Mouse (Mus musculus) frontal cortex, postnatal 14 days (tissue): ENCODE data around the gene Heg1.

ENCODE experiments used
- DNase-seq, 2 experiments: peaks; one replicate each; pipeline ENCODE4 v3.0.0; 2022; ENCODE audit warnings: low spot score in 2 of 2

The Heg1 gene

DNA sequence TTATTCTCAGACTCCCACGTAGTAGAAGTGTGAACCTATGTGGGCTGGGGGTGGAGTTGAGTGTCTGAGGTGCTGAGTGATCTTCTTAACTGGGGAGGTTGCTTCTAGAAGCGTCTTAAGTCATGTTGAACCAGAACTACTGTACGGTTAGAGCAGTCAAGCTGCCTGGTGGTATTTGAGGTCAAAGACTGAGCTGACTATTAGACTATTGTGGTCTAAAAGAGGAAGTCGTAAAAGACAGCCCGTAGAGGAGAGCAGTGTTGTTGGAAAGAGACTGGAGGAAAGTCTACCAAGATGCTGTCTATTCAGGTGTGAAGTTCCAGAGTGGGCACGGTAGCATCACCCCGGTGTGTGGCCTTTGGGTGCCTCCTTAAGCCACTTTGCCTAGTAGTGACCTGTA lies 85.7 kb downstream of the Heg1 start:
- DNase-seq = no peak

DNA sequence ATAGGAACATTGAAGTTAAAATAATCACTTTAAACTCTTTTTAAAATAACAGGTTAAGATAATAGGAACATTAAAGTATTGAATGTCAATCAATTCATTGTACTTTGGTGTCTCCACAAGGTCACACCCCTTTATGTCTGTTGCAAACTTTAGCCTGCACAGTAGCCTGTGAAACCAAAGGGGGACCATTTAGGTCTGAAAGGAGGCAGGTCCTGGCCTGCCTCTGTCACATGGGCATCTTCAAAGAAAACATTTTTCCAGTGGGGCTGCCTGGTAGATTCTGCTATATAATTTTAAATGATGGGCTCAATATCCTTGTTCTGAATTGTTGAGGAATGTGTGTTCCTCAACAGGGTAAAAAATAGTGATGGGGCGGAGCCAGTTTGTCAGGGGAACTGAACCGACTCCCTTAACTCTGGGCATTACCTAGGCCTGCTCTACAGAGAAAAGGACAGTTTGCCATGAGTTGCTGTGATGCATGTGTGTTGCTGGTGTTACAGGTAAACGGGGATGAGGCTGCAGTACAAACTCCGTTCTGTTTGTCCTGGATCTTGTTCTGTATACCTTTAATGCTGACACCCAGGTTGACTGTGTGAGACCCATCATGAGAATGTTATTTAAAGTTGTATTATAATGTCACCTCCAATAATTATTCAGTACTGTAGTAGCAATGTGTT lies 86.7 kb downstream of the Heg1 start:
- DNase-seq = no peak

DNA sequence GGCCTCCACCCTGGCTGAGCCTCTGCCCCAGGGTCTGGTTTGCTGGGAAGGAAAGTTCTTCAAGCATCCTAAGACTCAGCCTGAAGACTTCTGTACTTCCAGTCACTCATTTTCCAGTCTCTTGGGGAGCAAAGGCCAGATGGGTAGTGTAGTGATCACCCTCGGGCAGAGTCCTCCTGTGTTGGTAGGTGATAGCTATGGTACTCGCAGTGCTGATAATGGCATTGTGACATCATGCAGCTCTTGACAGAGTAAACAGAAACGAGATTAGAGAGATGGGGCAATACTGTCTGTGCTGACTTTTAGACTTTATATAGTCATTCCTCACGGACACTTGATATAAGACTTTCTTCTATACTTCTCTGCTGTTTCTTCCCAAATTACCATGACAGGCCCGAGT lies 88.6 kb downstream of the Heg1 start:
- DNase-seq = no peak

DNA sequence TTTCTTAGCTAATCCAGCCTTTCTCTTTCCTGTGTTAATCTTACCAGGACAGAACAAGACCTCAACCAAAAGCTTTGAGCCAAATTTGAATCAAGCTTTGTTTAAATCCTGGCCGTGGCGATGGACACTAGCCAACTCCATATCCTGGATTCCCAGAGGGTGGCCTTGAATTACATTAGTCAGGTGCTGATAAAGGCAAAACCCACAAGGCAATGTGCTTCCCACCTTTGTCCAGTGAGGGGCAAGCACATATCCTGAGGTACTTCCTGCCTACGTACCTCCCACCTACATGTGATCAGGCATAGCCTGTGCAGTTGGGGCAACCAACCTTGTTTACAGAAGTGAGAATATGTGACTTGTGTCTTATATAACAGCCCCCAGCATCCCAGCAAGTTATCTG lies 90.8 kb downstream of the Heg1 start:
- DNase-seq = no peak

DNA sequence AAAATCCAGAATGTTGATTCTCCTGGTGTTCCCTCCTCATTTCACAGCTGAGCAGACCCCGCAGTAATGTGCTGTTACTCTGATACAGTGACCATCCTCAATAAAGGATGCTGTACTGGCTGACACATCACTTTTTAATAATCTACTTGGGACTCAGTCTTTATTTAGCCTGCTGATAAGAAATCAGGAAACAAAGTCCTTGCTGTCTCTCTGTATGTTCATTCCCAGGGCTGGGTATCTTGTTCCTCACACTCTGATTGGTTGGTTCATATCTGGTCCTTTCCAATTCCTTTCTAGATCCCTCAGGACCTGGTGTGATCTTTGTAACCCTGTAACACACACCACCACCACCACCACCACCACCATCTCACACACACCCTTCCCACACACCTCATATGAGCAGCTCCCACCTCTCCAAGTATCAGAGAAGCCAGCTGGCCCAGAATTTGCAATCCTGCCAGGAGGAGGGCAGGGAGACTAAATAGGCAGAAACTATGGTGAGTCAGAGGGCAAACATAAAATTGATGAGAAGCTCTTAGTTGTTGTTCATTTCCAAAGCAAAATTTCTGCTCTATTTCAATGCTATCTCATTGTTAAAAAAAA lies 91.7 kb downstream of the Heg1 start:
- no peak for DNase-seq

DNA sequence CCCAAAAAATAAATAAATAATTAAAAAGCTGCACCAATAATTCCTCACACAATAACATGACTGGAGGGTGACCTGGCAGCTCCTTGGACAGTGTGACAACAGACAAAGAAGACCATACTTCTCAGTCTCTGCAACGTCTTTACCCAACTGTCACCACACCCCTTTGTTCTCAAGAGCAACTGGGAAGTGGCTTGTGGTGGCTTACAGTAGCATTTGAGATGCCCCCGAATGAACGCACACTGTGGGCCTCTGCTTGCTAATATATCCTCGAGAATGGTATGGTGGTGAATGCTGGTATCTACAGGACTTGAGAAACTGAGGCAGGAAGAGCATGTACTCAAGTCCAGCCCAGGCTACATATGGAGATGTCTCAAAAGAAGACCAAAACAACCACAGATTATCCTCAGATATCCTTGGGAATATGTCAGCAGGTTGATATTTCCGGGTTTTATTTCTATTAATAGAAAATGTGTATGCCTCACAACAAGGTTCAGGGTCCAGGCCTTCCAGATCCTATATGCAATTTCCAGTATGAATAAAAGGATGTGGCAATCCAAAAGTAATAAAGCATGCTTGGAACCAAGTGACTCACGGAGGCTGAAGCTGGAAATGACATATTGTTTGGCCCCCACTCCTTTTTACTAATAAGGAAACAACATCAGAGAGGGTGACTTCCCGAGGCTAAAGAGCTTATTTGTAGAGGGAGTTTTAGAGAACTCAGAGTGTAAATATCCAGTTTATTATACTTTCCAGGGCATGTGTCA lies 92.8 kb downstream of the Heg1 start:
- no peak for DNase-seq

DNA sequence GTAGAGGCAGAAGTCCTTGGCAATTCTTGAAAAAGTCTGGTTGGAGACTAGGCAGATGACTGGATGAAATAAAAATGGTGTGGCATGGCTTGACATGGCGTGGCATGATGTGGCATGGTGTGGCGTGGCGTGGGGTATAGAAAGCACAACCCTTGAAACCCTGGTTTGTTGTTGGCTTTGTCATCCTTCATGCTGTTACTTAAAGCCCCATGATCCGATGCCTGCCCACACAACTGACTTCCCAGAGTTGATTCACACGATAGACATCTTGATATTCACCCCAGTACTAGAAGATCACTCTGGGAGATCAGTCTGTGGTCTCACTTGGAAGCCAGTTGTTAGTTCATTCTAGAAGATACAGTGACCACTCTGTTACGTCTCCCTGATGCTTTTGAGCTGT lies 93.4 kb downstream of the Heg1 start:
- no peak for DNase-seq

DNA sequence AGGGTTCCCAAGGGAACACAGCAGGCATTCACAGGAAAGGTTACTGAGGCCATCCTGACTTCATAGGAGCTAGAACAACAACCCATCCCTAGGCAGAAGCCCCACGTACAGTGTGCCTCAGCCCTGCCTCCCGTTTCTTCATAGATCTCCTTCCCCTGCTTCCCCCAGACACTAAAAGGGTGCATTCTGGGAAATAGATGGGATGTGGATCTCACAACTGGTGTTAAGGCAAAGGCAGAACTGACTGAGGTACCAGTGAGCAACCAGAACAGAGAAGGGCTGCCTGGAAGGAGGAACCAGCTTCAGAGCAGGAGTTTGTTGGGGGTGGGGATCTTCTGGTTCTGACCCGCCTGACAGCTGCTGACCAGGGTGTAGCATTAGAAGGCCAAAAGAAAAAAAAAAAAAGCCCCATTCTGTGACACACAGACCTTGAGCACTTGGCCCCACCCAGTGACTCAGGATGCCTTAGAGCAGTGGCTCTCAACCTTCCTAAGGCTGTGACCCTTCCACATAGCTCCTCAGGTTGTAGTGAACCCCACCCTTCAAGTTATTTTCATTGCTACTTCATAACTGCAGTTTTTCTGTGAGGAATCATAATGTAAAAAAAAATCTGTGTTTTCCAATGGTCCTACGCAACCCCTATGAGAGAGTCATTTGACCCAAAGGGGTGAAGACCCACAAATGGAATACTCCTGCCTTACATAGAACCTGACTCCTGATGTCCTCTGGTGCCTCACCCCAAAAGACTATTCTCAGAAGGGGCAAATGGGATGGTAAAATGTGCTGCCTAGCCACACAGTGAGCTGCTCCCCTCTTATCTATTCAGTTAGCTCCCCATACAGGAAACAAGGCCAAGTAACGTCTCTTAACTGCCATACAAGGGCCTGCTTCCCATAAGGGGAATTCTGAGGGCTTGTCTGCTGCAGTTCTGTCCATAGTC lies 97.9 kb downstream of the Heg1 start:
- no peak for DNase-seq

DNA sequence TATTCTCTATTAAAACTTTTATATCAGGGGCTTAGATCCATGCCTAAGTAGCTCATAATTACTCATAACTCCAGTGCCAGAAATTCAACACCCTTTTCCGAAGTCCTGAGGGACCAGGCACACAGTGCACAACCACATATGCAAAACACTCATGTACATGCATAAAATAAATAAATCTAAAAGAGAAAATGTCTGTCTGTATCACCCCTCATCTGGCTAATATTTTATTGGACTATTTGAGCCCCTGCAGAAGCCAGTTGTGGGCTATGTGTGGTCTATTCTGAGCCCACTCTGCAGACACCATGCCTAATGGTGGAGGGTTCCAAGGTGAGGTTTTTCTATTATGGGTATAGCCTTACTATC lies 98.5 kb downstream of the Heg1 start:
- DNase-seq = no peak

DNA sequence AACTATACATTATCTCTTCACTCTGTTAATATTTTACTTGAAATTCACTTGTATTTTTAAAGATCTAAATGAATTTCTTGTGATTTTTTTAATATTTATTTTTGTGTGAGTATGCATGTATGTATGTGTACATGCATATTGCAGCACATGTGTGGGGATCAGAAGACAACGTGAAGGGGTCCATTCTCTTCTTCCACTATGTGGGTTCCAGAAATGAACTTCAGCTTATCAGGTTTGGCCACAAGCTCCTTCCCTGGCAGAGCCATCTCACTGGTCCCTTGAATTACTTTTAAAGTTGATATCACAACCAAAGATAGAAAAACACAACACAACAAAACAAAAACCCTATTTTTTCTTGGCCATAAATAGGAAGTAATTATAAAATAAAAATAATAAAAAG lies 100.4 kb downstream of the Heg1 start:
- DNase-seq = no peak

DNA sequence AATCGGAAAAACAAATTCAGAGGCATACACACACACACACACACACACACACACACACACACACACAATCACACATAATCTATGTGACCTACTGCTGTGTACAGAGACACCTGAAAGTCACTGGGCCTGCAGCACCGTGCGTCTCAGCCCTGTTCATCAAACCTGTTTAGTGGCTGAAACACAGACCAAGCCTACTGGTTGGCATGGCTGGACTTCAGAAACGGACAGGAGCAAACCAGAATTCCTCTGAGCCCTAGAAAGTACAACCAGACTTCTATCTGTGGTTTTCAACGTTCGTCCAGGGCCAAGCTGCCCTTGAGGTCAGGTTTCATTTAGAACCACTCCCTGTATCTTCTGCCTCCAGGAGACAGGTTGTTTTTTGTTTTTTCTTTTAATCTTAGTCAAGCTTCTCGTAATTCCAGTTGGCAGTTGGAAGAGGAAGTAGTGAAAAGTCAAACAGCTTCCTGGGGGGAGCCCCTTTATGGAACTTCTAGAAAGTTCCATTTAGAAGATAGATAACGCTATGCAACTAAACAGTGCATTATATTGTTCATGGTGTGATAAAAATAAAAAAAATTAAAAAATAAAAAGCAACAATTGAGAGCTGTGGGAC lies 101.0 kb downstream of the Heg1 start:
- DNase-seq = no peak

DNA sequence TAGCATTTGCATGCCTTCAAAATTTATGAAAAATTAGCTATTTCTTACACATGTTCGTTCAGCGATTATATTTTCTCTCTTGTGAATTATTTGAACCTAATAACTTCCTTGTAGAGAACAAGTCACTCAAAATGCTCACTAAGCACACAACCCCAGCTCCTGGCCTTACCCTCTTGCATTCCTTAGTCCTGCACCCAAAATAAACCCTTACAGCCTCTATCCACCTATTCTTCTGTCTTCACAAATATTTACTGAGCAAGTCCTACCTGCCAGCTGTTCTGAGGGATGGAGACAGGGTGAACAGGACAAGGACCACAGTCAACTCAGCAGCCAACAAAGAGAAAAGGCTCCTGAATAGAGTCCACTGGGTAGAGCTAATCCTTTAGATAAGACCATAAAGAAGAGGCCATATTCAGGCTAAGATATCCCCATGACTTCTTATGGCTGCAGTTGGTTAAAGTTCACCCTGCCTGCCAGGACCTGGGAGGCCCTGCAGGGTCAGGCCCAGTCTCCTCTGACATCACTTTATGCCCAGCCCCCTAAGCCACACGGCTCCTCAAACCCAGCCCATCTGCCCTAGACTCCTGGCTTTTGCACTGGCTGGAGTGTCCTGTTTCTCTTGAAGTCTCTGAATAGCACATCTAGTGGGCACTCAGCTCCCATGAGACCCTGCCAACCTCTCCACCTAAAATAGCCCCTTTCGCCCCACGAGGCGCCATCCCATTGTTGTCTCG lies 102.7 kb downstream of the Heg1 start:
- DNase-seq = no peak

DNA sequence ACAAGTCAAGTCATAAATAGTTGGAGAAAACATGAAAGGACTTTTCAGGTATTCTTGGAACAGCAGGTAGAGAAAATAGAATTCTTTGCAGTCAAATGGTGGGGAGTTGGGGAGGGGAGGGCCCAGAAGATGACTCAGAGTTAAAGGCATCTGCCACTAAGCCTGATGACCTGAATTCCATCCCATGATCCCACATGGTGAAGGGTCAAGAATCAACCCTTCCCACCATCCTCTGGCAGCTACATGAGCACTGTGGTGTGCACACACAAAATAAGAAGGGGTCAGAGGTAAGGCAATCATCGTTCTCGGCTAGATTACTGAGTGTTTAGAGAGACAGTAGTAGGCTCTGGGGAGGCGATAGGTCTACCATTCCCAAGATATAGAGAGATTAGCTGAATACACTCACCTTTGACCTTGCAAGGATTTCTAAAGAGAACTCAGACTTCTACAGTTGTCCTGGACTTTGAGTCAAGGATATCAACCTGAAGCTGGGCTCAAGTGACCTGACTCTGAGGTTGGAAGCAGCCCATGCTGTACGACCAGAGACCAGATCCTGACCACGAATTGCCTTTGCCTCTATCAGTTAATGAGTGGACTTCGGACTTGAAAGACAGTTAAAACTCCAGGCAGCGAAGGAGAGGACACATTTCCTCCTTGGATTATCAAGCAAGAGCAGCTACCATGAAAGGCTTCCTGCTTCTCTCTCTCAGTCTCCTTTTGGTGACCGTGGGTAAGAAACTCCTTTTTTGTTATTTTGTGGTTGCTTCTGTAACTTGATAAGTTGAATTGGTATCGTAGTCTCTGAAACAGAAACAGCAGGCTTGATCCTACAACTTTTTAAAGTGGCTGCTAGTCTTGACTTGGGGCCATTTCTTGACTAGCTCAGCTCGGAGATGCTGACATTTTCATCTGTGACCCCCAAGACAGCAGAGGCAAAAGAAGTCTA lies 109.9 kb downstream of the Heg1 start, which contains the start of gene Muc13:
Gene Muc13 (plus strand): TSS at position 192 of the 946 bp plus-strand sequence.
- no peak for DNase-seq

DNA sequence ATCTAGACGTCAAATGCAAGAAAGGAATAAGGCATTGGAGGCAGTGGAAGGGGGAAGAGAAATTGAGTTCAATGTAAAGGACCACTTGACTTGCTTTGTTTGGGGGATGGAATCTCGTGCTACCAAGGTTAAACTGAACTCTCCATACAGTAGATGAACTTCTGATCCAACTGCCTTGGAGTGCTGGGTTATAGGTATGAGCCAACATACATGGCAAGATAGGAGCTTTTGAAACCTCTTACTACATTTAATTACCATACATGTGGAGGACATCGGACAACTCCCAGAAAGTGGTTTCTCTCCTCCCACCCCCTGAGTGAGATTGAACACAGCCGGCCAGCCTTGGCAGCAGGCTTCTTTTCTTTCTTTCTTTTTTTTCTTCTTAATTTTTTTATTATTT lies 110.9 kb downstream of the Heg1 start:
- no peak for DNase-seq

DNA sequence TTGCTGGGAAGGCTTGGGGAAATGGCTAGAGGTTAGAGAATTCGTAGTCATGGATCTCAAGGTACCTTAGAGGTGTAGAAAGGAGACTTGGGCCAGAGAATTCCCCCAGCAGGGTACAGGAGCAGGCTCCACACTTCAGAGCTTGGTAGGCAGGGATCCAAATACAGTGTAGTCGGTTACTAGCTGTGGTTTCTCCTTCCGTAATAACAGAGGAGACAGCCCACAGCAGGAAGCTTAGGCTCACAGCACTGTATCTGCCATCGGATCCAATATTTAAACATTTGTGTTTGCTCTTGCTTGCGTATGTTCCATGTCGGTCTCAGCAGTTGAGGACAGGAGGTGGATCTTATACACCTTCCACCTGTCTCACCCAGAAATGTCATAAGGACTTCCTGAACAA lies 111.7 kb downstream of the Heg1 start:
- DNase-seq = no peak

DNA sequence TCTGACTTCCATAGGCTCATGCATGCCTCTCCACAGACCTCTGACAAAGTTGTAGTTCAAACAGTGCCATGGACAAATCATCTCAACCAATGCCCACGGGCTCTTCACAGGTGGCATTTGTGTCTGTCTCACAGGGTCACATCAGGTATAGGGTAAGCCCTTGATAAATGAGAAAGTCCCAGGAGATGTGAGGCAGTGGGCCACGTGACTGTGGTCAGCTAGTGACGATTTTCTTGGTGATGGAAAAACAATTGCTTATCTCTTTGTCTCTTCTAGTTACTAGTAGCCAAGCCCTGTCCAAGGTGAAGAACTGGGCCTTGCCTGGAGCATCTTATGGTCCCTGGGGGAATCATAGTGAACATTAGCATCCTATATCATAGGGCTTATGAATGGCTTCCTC lies 112.6 kb downstream of the Heg1 start:
- no peak for DNase-seq

DNA sequence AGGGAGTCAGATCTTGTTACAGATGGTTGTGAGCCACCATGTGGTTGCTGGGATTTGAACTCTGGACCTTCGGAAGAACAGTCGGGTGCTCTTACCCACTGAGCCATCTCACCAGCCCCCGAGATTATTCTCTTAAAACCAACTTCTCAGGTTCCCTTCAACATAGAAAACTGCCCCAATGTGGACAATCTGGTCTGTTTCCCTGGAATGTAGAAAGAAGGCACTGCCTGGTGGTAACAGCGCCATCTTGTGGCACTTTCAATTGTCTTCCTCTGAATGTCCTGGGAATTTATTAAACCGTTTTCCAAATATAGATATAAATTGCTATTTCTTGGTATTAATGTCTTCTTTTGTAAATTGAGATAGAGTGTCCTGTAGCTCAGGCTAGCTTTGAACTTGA lies 113.7 kb downstream of the Heg1 start:
- DNase-seq = peak in 1 of 2 experiments; percentile 22

DNA sequence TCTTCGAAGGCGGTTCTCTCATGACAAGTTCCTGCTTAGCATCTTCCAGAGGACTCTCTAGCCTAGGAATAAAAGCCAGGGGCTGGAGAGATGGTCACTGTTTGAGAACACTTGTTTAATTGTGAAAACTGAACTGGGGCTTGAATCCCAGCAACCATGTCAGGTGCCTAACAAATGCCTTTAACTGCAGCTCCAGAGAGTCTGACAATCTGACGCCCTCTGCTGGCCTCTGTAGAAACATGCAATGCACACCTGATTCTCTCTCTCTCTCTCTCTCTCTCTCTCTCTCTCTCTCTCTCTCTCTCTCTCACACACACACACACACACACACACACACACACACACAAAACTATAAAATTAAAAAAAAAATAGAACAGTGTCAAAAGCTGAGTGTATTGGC lies 125.8 kb downstream of the Heg1 start:
- DNase-seq = no peak

DNA sequence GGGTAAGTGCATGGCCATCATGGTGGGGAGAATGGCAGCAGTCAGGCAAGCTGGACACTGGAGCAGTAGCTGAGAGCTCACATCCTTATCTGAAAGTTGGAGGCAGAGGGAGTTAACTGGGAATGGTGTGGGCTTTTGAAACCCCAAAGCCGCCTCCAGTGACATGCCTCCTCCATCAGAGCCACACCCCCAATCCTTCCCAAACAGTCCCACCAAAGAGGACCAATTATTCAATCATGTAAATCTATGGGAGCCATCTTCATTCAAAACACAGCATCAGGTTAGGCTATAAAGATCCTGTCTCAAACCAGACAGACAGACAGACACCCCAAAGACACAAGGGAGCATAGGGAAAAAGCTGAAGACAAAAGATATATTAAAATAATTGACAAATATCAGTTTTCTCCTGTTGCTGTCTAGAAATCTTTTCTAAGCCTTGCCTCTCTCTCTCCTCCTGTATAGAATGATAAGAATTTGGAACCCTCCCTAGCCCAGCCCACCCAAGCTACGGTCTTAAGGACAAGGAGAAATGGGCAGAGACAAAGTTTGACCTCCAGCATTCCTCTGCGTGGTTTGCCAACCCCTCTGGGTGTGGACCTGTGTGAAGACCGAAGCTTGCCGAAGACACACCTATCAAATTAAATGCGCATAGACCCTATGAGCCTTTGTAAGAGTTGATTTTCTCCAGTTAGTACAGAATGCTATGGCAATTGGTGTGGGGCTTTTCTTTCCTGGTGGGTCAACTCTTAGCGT lies 134.4 kb downstream of the Heg1 start:
- DNase-seq = no peak
